Mouse (Mus musculus) embryo, embryonic 10 days (tissue): ENCODE measurements around the gene Nalcn.

ENCODE experiments used
- DNase-seq: peaks from one replicate; pipeline ENCODE4 v3.0.0-alpha.2; 2015; ENCODE audit warnings: low spot score

Gene Nalcn

GRCm38 (mm10) chr14:123512923-123513322, 114.0 kb downstream of the Nalcn start:
- DNase-seq: no peak

- no peak for DNase-seq
These were observed 131.4 kb downstream of the Nalcn start for GRCm38 (mm10) chr14:123495544-123495943.

GRCm38 (mm10) chr14:123488575-123489207, 138.3 kb downstream of the Nalcn start:
- DNase-seq: no peak

DNA sequence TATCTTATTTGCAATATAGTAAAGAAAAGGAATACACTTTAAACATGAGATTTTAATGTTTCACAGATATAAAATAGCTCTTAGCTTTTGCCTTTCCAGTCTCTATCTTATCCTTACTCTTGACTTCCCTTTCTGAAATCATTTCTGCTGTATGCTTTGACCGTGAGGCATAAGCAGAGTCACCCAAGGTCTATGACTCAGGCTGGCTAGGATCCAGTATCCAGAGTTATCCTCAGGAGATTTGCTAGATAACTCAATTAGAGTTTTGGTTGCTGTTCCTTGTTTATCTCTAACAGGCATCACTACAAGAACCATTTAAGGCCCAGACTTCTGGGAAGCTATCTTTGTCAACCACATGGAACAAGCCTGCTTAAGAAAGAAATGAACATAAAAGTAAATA, 164.9 kb downstream of the Nalcn start:
- no peak for DNase-seq

- DNase-seq: no peak
These were observed 180.9 kb downstream of the Nalcn start for GRCm38 (mm10) chr14:123446031-123446430.

DNA sequence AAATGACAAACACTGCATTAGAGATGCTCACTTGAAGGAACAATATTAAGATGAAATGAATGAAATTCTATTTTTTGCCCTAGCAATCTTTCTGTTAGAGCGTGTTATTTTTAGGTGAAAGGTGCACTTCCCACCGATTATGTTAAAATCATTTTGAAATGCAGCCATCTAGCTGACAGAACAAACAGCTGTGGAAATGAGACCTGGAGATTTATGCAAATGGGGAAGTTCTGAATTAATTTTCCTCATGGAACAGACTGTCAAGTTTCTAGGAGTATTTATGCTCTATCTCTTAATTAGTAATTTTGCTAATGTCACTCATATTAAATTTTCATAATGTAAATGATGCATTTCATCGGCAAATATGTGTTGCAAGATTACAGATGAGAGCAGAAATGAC, 191.4 kb downstream of the Nalcn start:
- DNase-seq: no peak

DNA sequence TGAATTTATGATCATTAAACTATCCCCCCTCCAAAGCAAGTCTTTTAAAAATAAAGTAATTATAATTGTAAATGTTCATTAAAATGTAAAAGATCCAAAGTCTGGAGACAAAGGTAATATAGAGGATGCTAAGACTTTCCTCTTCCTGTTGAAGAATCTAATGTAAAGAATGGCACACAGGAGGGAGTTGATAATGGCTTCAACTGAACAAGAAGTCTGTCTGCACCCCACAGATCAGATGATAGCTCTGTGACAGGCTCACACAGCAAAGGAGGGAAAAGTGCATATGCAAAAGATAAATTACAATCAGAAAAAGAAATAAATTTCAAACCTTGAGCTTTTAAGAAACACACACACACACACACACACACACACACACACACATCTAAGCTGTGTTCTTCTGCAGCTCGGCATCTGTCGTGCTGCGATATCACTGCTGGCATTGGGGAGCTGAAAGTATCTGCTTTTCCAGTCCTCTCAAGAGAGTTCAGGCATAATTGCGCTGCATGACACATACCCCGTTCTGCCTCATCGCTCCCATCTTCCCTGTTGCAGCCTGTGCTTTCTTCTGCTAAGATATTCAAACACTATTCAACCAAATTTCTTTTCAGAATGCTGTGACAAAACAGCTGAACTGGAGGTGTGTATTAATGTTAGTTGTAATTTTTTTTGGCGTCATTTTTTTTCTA, 250.6 kb downstream of the Nalcn start:
- no peak for DNase-seq

DNA sequence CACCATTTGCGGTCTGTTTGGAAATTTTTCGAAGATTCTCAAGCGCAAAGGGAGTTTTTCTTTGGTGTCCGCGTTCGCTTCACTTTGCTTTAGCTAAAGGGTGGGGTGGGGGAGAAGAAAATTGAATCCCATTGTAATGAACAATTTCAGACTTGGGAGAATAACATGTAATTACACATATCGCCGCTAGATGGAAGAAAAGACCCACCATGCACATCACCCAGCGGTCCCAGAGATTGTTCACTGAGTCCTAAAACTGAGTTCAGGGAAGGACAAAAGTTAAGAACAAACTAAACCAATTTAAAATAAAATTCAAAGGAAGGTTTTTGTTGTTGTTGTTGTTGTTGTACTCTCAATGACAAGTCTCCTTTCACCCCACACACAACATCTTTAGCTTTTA, 255.4 kb downstream of the Nalcn start:
- DNase-seq: peak; percentile 71

- DNase-seq: no peak
These were observed 267.3 kb downstream of the Nalcn start for GRCm38 (mm10) chr14:123359691-123360090.

DNA sequence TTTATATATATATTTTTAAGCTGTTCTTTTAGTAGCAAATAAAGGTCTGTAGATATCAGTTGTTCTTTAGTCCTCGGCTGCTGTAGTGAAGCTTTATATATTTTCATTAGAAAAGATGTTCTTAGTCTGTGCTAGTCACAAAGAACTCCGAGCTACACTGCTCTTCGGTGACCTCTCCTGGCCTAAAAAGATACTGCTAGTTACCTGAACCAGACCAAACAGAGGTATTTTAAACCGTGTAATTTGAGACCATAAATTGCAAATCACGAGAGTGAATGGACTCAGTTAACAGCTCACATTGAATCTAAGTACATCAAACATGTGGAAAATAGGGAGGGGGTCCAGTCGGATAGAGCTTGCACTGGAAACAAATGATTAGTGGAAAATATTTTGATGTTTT, 274.0 kb downstream of the Nalcn start:
- DNase-seq: peak; percentile 75

DNA sequence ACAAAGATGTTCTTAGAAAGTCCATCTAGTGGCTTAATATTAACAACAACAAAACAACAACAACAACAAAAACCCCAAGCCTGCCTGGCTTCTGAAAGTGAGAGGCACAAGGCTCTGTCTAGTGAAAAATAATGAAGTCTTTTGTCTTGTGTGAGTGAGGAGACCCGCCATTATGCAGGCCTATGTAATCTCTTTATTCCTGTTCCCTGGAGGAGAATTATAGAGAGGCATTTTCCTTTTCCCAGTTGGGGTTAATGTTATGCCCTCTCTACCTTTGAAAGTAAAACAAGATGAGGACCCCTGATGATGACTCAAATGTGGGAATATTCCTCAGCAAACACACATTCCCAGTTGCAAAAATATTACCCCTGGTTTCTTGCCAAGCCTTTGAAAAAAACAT, 295.1 kb downstream of the Nalcn start:
- no peak for DNase-seq

- DNase-seq: no peak
These were observed 312.6 kb downstream of the Nalcn start for GRCm38 (mm10) chr14:123314369-123314768.

- DNase-seq: no peak
These were observed 314.6 kb downstream of the Nalcn start for GRCm38 (mm10) chr14:123312371-123312770.

- DNase-seq: no peak
These were observed 330.9 kb downstream of the Nalcn start for GRCm38 (mm10) chr14:123296068-123296467.

DNA sequence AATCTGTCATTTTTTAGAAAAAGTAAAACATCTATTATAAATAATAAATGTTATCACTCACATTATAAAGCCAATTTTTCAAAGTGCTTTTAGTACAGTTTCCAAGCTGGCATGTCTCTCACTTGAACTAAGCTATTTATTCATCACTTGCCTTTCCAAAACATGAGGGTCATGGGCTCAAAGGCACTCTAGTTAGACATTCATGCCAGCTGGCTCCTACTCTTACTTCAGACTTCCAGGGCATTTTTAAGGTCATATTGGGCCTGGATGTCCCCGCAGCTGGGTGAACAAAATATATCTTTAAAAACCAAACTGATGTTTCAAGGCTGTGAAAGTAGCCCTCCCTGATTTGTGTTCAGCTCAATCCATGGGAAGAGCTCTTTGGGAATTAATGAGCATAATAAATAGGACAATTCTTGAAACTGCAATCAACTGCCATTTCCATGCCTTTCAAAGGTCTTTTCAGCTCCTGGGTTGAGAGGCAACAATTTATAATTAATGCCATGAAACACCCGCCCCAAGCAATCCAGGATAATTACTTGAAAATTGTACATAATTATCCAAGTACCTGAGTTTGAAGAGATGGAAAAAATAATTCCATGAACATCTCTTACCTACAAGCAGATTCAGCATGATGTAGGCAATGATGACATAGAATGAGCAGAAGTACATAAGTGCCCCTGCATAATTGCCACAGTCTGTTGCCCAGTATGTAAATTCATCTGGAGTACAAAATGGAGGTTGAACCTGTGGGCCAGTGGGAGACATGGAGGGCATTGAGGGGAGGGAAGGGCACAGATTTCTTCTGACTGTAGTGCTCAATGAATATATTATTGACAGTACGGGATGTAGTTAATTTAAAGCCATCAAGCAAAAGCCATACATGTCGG, 335.6 kb downstream of the Nalcn start:
- no peak for DNase-seq

DNA sequence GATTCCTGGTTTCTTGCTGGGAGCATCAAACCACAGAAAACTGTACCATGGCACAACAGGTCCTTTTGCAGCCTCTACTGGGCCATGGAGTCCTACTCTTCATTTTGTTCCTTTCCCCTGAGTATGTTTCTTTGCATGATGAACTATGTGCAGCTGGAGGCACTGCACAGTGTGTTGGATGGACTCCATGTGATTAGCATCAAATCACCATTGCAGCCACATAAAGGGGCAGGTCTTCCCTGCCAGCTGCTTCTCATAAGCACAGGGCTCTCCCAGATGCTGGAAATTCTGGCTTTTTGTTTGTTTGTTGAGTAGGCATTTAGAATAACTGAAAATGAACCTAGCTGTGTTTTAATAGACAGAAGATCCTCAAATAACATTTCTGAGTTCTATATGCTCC, 344.8 kb downstream of the Nalcn start:
- DNase-seq: no peak

GRCm38 (mm10) chr14:123272121-123272520, 354.8 kb downstream of the Nalcn start:
- DNase-seq: peak; percentile 6

DNA sequence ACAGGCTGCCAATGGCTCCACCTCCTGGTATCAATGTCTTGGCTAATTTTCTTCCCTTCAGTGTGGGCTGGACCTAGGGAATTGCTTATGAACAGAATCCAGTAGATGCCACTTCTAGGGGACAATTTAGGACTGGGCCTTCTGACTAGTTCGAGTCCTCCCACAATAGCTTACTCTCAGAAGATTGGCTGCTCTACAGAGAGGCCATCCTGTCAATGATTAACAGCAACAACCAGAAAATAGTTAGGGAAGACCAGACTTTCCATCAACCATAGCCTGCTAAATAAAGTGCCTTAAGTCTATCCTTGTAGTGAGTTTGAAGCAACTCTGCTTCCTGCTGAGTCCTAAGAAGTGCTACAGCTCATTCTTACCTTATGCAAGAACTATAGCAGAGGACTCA, 386.2 kb downstream of the Nalcn start:
- no peak for DNase-seq

DNA sequence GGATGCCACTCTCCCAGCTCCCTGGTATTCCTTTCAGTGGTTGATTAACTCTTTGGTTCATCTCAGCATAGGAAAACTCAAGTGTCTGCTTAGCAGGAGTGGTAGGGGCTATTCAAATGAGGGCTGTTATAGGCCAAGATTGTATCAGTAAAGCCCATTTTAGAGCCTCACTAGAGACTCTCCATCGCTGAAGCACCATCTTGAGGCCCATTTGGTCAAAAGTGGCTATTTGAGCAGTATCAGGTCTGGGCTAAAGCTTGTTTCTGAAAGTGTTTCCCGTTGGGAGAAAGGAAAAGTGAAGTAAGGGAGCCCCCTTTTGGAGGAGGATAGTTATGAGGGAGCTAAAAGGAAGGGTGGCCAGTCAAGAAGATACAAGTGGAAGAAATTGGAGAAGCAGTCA, 387.0 kb downstream of the Nalcn start:
- DNase-seq: peak; percentile 20

- no peak for DNase-seq
These were observed 389.9 kb downstream of the Nalcn start for GRCm38 (mm10) chr14:123237002-123237401.

- DNase-seq: no peak
These were observed 394.2 kb downstream of the Nalcn start for GRCm38 (mm10) chr14:123232630-123233206.
